Mouse (Mus musculus) CH12.LX (cell line): ENCODE results near the gene Cdc25a. TPM values are rescaled to one million over a fixed set of nuclear protein-coding genes. Genes with fewer than 3 reads are reported as not detected.

Source experiments
- DNase-seq: peaks from one replicate; pipeline ENCODE4 v3.0.0-alpha.2; 2013; ENCODE audit errors: extremely low read depth
- H3K27ac ChIP-seq: 2 replicates; pipeline ENCODE4 v1.5.1; 2012; ENCODE audit warnings: low read depth, mild to moderate bottlenecking, control low read depth, moderate library complexity; ENCODE audit not compliant: insufficient read depth
- H3K27me3 ChIP-seq: replicated peaks from 2 replicates; pipeline ENCODE3; 2012; ENCODE audit warnings: inconsistent platforms
- H3K36me3 ChIP-seq, 2 experiments: replicated peaks in 1 of 2; 2 replicates each; pipeline versions ENCODE3 to v1.6.1; 2012; ENCODE audit warnings: inconsistent platforms in 1 of 2, low read length in 1 of 2, mild to moderate bottlenecking in 1 of 2, mixed read lengths in 1 of 2, moderate library complexity in 1 of 2; ENCODE audit not compliant: control insufficient read depth in 1 of 2, insufficient read depth in 1 of 2
- H3K4me1 ChIP-seq, 2 experiments: 2 replicates each; pipeline ENCODE4 v1.6.1; 2012; ENCODE audit warnings: inconsistent platforms in 1 of 2, moderate library complexity in 1 of 2; ENCODE audit not compliant: insufficient read depth in 2 of 2, control insufficient read depth in 1 of 2
- H3K4me2 ChIP-seq: 2 replicates; pipeline ENCODE4 v1.6.1; 2012; ENCODE audit warnings: low read depth, mild to moderate bottlenecking, control low read depth; ENCODE audit not compliant: poor library complexity, insufficient read depth, severe bottlenecking
- H3K4me3 ChIP-seq, 3 experiments: fragments of 150-350 bp in 1 of 3; sonication (generic) in 1 of 3; replicated peaks in 1 of 3; 2 replicates each; pipeline versions ENCODE3 to v1.5.1; 2011 to 2012; ENCODE audit warnings: low read depth in 2 of 3, low read length in 2 of 3, mild to moderate bottlenecking in 2 of 3, moderate library complexity in 2 of 3, control low read depth in 1 of 3, improper control_type of control experiment in 1 of 3, inconsistent platforms in 1 of 3, mixed read lengths in 1 of 3; ENCODE audit not compliant: poor library complexity in 1 of 3
- H3K79me2 ChIP-seq: replicated peaks from 2 replicates; pipeline ENCODE4 v1.6.1; 2012; ENCODE audit warnings: mild to moderate bottlenecking, moderate library complexity; ENCODE audit not compliant: control insufficient read depth, poor library complexity, insufficient read depth, severe bottlenecking; ENCODE audit errors: extremely low read depth
- H3K9ac ChIP-seq: 2 replicates; pipeline ENCODE4 v1.6.1; 2012; ENCODE audit warnings: low read depth, mild to moderate bottlenecking, control low read depth, moderate library complexity; ENCODE audit not compliant: insufficient read depth
- H3K9me3 ChIP-seq: replicated peaks from 2 replicates; pipeline ENCODE3; 2012; ENCODE audit warnings: low read length, inconsistent platforms, mixed read lengths
- BHLHE40 ChIP-seq: IDR thresholded peaks from 2 replicates; pipeline ENCODE4 v1.6.1; 2011; ENCODE audit warnings: mild to moderate bottlenecking, low read depth, low read length, improper control_type of control experiment
- CHD1 ChIP-seq: IDR thresholded peaks from 2 replicates; pipeline ENCODE4 v1.6.1; 2012; ENCODE audit warnings: low read depth, low read length, improper control_type of control experiment, inconsistent platforms
- ELF1 ChIP-seq: IDR thresholded peaks from 2 replicates; pipeline ENCODE4 v1.6.1; 2014; ENCODE audit warnings: low read depth, mild to moderate bottlenecking, inconsistent platforms, low read length, improper control_type of control experiment
- ETS1 ChIP-seq: conservative IDR thresholded peaks from 2 replicates; pipeline ENCODE4 v1.6.1; 2012; ENCODE audit warnings: low read depth, mild to moderate bottlenecking, inconsistent platforms, low read length, improper control_type of control experiment, moderate library complexity
- GABPA ChIP-seq: IDR thresholded peaks from 2 replicates; pipeline ENCODE4 v1.6.1; 2012; ENCODE audit warnings: low read depth, low read length, improper control_type of control experiment, inconsistent platforms; ENCODE audit not compliant: insufficient replicate concordance
- HCFC1 ChIP-seq: IDR thresholded peaks from 2 replicates; pipeline ENCODE4 v1.6.1; 2012; ENCODE audit warnings: low read depth, mild to moderate bottlenecking, inconsistent platforms, low read length, improper control_type of control experiment
- IRF4 ChIP-seq: IDR thresholded peaks from 2 replicates; pipeline ENCODE4 v1.6.1; 2014; ENCODE audit warnings: low read depth, mild to moderate bottlenecking, inconsistent platforms, low read length, improper control_type of control experiment
- JUN ChIP-seq: IDR thresholded peaks from 2 replicates; pipeline ENCODE4 v1.6.1; 2011; ENCODE audit warnings: low read depth, mild to moderate bottlenecking, low read length, improper control_type of control experiment, moderate library complexity; ENCODE audit not compliant: insufficient read depth
- KAT2A ChIP-seq: IDR thresholded peaks from 2 replicates; pipeline ENCODE4 v1.6.1; 2012; ENCODE audit warnings: low read length, improper control_type of control experiment, inconsistent platforms; ENCODE audit not compliant: insufficient replicate concordance
- MAFK ChIP-seq: IDR thresholded peaks from 2 replicates; pipeline ENCODE4 v1.6.1; 2011; ENCODE audit warnings: low read length, improper control_type of control experiment; ENCODE audit not compliant: insufficient replicate concordance
- MAX ChIP-seq: IDR thresholded peaks from 2 replicates; pipeline ENCODE4 v1.6.1; 2011; ENCODE audit warnings: low read length, improper control_type of control experiment
- MXI1 ChIP-seq: IDR thresholded peaks from 2 replicates; pipeline ENCODE4 v1.6.1; 2011; ENCODE audit warnings: mild to moderate bottlenecking, low read depth, low read length, improper control_type of control experiment
- NELFE ChIP-seq: IDR thresholded peaks from 2 replicates; pipeline ENCODE4 v1.6.1; 2011; ENCODE audit warnings: low read depth, low read length, improper control_type of control experiment
- NRF1 ChIP-seq: IDR thresholded peaks from 2 replicates; pipeline ENCODE4 v1.6.1; 2014; ENCODE audit warnings: low read depth, mild to moderate bottlenecking, inconsistent platforms, low read length, improper control_type of control experiment, moderate library complexity
- PAX5 ChIP-seq: IDR thresholded peaks from 2 replicates; pipeline ENCODE4 v1.6.1; 2012; ENCODE audit warnings: low read length, inconsistent platforms, mixed read lengths
- POLR2A ChIP-seq: IDR thresholded peaks from 2 replicates; pipeline ENCODE4 v1.6.1; 2011; ENCODE audit warnings: low read depth, mild to moderate bottlenecking, improper control_type of control experiment, low read length
- RAD21 ChIP-seq: IDR thresholded peaks from 2 replicates; pipeline ENCODE4 v1.6.1; 2011; ENCODE audit warnings: low read depth, mild to moderate bottlenecking, low read length, improper control_type of control experiment, moderate library complexity
- SIN3A ChIP-seq: IDR thresholded peaks from 2 replicates; pipeline ENCODE4 v1.6.1; 2012; ENCODE audit warnings: low read length, improper control_type of control experiment, inconsistent platforms
- TBP ChIP-seq: conservative IDR thresholded peaks from 2 replicates; pipeline ENCODE4 v1.6.1; 2011; ENCODE audit warnings: low read depth, low read length, improper control_type of control experiment
- UBTF ChIP-seq: IDR thresholded peaks from 2 replicates; pipeline ENCODE4 v1.6.1; 2012; ENCODE audit warnings: low read depth, mild to moderate bottlenecking, inconsistent platforms, low read length, improper control_type of control experiment, moderate library complexity
- USF1 ChIP-seq: IDR thresholded peaks from 2 replicates; pipeline ENCODE4 v1.6.1; 2014; ENCODE audit warnings: low read depth, mild to moderate bottlenecking, inconsistent platforms, low read length, improper control_type of control experiment
- ZC3H11A ChIP-seq: IDR thresholded peaks from 2 replicates; pipeline ENCODE4 v1.6.1; 2012; ENCODE audit warnings: low read depth, mild to moderate bottlenecking, inconsistent platforms, low read length, improper control_type of control experiment
- ZNF384 ChIP-seq: IDR thresholded peaks from 2 replicates; pipeline ENCODE4 v1.6.1; 2012; ENCODE audit warnings: low read depth, low read length, improper control_type of control experiment, inconsistent platforms
- dilution Hi-C: fragments of 300-500 bp; cut with MboI; formaldehyde crosslinking; loops from 2 replicates; pipeline ENCODE4 v1.14.3; 2020; ENCODE audit warnings: low sequenced_read_pairs; ENCODE audit not compliant: extremely low pct_unique_long_range_greater_than_20kb, extremely low pct_ligation_motif_present
- in situ Hi-C: fragments of 300-500 bp; cut with MboI; formaldehyde crosslinking; loops from 3 replicates; pipeline ENCODE4 v1.14.3; 2019; ENCODE audit warnings: low sequenced_read_pairs, low pct_ligation_motif_present, low pct_unique_long_range_greater_than_20kb, mixed read lengths
- polyA plus RNA-seq: library from polyadenylated mRNA; unstranded; fragments of >175 nt; gene quantifications from 2 replicates; pipeline ENCODE4 v1.2.1, GENCODE M21; 2012; ENCODE audit warnings: low read depth; ENCODE audit not compliant: insufficient read length
- total RNA-seq, 2 experiments: library from RNA; depleted of rRNA; stranded (reverse); fragments of 300-350 nt in 1 of 2; fragments of >200 nt in 1 of 2; gene quantifications; 2 replicates each; pipeline ENCODE4 v1.2.3; 2012 to 2014

Gene Cdc25a
- total and polyA plus RNA-seq, 3 experiments: 32.4 to 74.9 (median 32.6) TPM

- peak overlapping the region; percentile 49 for H3K9ac ChIP-seq
- in situ Hi-C loops: no loop called here
- peaks cover 28% of the 10 kb centered on the region for H3K79me2 ChIP-seq
- TF ChIP-seq SIN3A (peak; percentile 59), MAFK (0 out of 2 replicates have a peak, but pooled peaks have one; percentile 20), RAD21 (no peak), POLR2A (no peak), NRF1 (no peak), CHD1 (peak; percentile 61; the same call in 1 of the 2 replicates), HCFC1 (peak; percentile 17; the same call in 1 of the 2 replicates), GABPA (no peak)
- TF ChIP-seq, all 38 proteins: peak for 4
- dilution Hi-C loops: no loop called here
- peak; percentile 39 for DNase-seq
- Histone ChIP-seq H3K4me3 (peak overlapping the region; percentile 49 to 93 (median 86)), H3K27me3 (no peaks in the 10 kb centered on the region), H3K4me2 (peak overlapping the region; percentile 33; the same call in 1 of the 2 replicates), H3K4me1 (peaks cover 2 to 22% of the 10 kb centered on the region in 2 experiments; a peak in 2 of 4 replicates), H3K27ac (peak overlapping the region; percentile 47), H3K9me3 (no peaks in the 10 kb centered on the region), H3K36me3 (no peaks in the 10 kb centered on the region)
Measured at GRCm38 (mm10) chr9:109930752-109931151, 55.4 kb downstream of the Cdc25a start.

GRCm38 (mm10) chr9:109931257-109932171 is 56.1 kb downstream of the Cdc25a start, which contains the start of gene Map4:
Map4 (plus strand) TSS chr9:109931460.
- H3K4me3 ChIP-seq: peak within 1 kb of the TSS; percentile 79 to 93 (median 86)
- peak; percentile 94 for DNase-seq
- H3K36me3 ChIP-seq: no peaks in the 10 kb centered on the region
- H3K79me2 ChIP-seq: peaks cover 28% of the 10 kb centered on the region
- in situ Hi-C loops (no loop called here), dilution Hi-C loops (no loop called here)
- TF ChIP-seq CHD1 (no peak), POLR2A (peak; percentile 70), TBP (peak; percentile 97), NELFE (peak; percentile 22; the same call in 1 of the 2 replicates), MXI1 (peak; percentile 44; the same call in 1 of the 2 replicates), ETS1 (no peak), IRF4 (no peak), ZC3H11A (no peak), BHLHE40 (no peak), USF1 (peak; percentile 35), MAX (peak; percentile 7; the same call in 1 of the 2 replicates), UBTF (peak; percentile 72; the same call in 1 of the 2 replicates), ELF1 (peak; percentile 79), NRF1 (peak; percentile 88), HCFC1 (peak; percentile 28; the same call in 1 of the 2 replicates), JUN (no peak), ZNF384 (no peak), PAX5 (no peak), KAT2A (0 out of 2 replicates have a peak, but pooled peaks have one; percentile 35)
- peak within 1 kb of the TSS; percentile 100 for H3K4me2 ChIP-seq
- H3K27ac ChIP-seq: peak within 1 kb of the TSS; percentile 94
- peaks cover 2 to 22% of the 10 kb centered on the region in 2 experiments; a peak in 2 of 4 replicates for H3K4me1 ChIP-seq
- peak within 1 kb of the TSS; percentile 51 for H3K9ac ChIP-seq
- H3K27me3 ChIP-seq: no peaks in the 10 kb centered on the region
- H3K9me3 ChIP-seq: no peaks in the 10 kb centered on the region
